Mouse (Mus musculus) G1E (cell line): ENCODE data around the gene Begain.

ENCODE experiments used
- CTCF ChIP-seq: IDR thresholded peaks from 2 replicates; pipeline ENCODE4 v1.5.1; 2012; ENCODE audit warnings: low read depth, low read length, inconsistent platforms, mixed read lengths
- GATA1 ChIP-seq: IDR thresholded peaks from 2 replicates; pipeline ENCODE4 v1.6.1; 2012; ENCODE audit warnings: borderline replicate concordance, low read length, inconsistent platforms, mixed read lengths
- GATA2 ChIP-seq: IDR thresholded peaks from 2 replicates; pipeline ENCODE4 v1.6.1; 2012; ENCODE audit warnings: low read depth, low read length, inconsistent platforms, borderline replicate concordance
- POLR2AphosphoS5 ChIP-seq: IDR thresholded peaks from 2 replicates; pipeline ENCODE4 v1.6.1; 2012; ENCODE audit warnings: low read depth, low read length, inconsistent platforms; ENCODE audit not compliant: insufficient replicate concordance
- TAL1 ChIP-seq: conservative IDR thresholded peaks from 2 replicates; pipeline ENCODE4 v1.6.1; 2012; ENCODE audit warnings: low read depth, low read length, inconsistent platforms, mixed read lengths

GRCm38 (mm10) chr12:109022966-109023365, 45.1 kb downstream of the Begain start:
- TF ChIP-seq CTCF: no peak
- TF ChIP-seq POLR2AphosphoS5: no peak
- no peak for TF ChIP-seq TAL1
- no peak for TF ChIP-seq GATA1
- no peak for TF ChIP-seq GATA2
